Mouse (Mus musculus) frontal cortex, postnatal 36 days (tissue): ENCODE results near the gene Sema3g.

Source experiments
- DNase-seq, 2 experiments: peaks; one replicate each; pipeline ENCODE4 v3.0.0; 2022; ENCODE audit warnings: low spot score in 2 of 2

Sema3g gene

DNA sequence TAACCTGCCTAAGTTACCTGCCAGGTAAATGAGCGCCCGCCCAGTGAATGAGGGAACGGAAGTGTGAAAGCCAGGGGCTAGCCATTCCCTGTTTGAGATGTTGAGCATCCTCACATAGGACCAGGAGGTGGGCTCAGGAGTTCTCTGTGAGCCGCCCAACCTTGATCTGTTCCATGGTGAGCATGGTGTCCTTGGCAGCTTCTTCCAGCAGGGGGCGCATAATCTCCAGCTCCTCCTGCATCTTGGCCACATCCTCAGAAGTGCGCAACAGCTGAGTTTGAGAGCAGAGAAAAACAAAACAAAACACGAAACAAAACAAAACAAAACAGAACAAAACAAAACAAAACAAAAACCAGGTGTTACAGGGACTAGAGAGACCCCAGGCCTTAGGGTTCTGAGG is 54.5 kb downstream of the Sema3g start:
- DNase-seq: peak; percentile 78 to 83
